Mouse (Mus musculus) lung, postnatal 0 days (tissue): ENCODE measurements at regions not wholly inside any gene's neighbourhood (a gene's known extent, or its start where the extent isn't known, plus 50 kb on each side); places are given as distances from the start of the nearest gene placed in this dataset.

Source experiments
- ATAC-seq: fragments of 200-750 bp; cut with Nextera tagmentation; 2 replicates; pipeline ENCODE4 v1.8.0; 2017; ENCODE audit warnings: moderate library complexity
- DNase-seq: peaks from one replicate; pipeline ENCODE4 v3.0.0-alpha.2; 2016; ENCODE audit warnings: low spot score
- H3K27ac ChIP-seq: fragments of 300-500 bp; sonication (generic); 2 replicates; pipeline ENCODE4 v1.5.1; 2014; ENCODE audit warnings: antibody characterized with exemption, mild to moderate bottlenecking, low read length, mixed read lengths
- H3K27me3 ChIP-seq: fragments of 300-500 bp; sonication (generic); replicated peaks from 2 replicates; pipeline ENCODE4 v1.6.1; 2014; ENCODE audit warnings: low read length, mixed read lengths; ENCODE audit not compliant: insufficient read depth
- H3K36me3 ChIP-seq: fragments of 300-500 bp; sonication (generic); 2 replicates; pipeline ENCODE4 v1.6.1; 2014; ENCODE audit warnings: low read length, mixed read lengths; ENCODE audit not compliant: insufficient read depth
- H3K4me1 ChIP-seq: fragments of 300-500 bp; sonication (generic); 2 replicates; pipeline ENCODE4 v1.6.1; 2014; ENCODE audit warnings: antibody characterized with exemption, low read depth, low read length, mixed read lengths; ENCODE audit not compliant: insufficient read depth
- H3K4me2 ChIP-seq: fragments of 300-500 bp; sonication (generic); replicated peaks from 2 replicates; pipeline ENCODE4 v1.6.1; 2014; ENCODE audit warnings: low read depth, mild to moderate bottlenecking, low read length, moderate library complexity, mixed read lengths
- H3K4me3 ChIP-seq: fragments of 300-500 bp; sonication (generic); 2 replicates; pipeline ENCODE4 v1.5.1; 2014; ENCODE audit warnings: low read depth, low read length
- H3K9ac ChIP-seq: fragments of 300-500 bp; sonication (generic); replicated peaks from 2 replicates; pipeline ENCODE4 v1.6.1; 2014; ENCODE audit warnings: low read depth, mild to moderate bottlenecking
- H3K9me3 ChIP-seq: fragments of 300-500 bp; sonication (generic); 2 replicates; pipeline ENCODE4 v1.6.1; 2016; ENCODE audit warnings: low read length, mixed read lengths
- CTCF ChIP-seq: IDR thresholded peaks from 2 replicates; pipeline ENCODE4 v1.5.1; 2016; ENCODE audit warnings: antibody characterized with exemption, mild to moderate bottlenecking
- EP300 ChIP-seq: IDR thresholded peaks from 2 replicates; pipeline ENCODE4 v1.6.1; 2016; ENCODE audit warnings: antibody characterized with exemption, mild to moderate bottlenecking, control low read depth
- WGBS: fragments of 180-500 bp; shearing (Covaris S2); extraction: QIAGEN DNeasy Blood & Tissue Kit; methylation state at CpG from one replicate; pipeline ENCODE4 v1.1.7; 2014; 5-methylcytosine and 5-hydroxymethylcytosine counted together

DNA sequence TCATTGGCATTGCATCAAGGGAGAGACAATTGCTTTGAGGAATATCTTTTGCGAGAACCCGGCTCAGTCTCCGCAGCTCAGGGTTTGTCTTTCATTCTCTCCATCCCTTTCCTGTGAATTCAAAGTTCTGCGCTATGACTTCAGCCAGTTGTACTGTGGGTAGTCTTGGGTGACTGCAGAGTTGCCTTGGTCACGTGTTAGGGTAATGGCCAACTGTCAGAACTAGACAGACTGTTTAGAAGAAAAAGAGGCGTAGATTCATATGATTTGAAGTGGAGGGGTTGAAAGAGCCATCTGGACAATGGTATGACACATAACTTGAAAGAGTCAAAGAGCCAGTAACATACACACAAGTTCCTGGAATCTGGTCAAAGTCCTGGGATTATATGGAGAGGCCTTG, 226.5 kb upstream of the Nr2f2 start:
- Histone ChIP-seq H3K4me2 (no peak overlapping the region), H3K27ac (no peak overlapping the region), H3K36me3 (no peaks in the 10 kb centered on the region), H3K9ac (no peak overlapping the region), H3K9me3 (no peaks in the 10 kb centered on the region), H3K4me1 (no peaks in the 10 kb centered on the region), H3K27me3 (no peaks in the 10 kb centered on the region), H3K4me3 (no peak overlapping the region)
- DNase-seq, result no peak
- no peak for TF ChIP-seq CTCF
- TF ChIP-seq EP300, result no peak
- WGBS, result 75% methylated on average over 6 of the region's 6 CpGs
- peak; percentile 19 for ATAC-seq

DNA sequence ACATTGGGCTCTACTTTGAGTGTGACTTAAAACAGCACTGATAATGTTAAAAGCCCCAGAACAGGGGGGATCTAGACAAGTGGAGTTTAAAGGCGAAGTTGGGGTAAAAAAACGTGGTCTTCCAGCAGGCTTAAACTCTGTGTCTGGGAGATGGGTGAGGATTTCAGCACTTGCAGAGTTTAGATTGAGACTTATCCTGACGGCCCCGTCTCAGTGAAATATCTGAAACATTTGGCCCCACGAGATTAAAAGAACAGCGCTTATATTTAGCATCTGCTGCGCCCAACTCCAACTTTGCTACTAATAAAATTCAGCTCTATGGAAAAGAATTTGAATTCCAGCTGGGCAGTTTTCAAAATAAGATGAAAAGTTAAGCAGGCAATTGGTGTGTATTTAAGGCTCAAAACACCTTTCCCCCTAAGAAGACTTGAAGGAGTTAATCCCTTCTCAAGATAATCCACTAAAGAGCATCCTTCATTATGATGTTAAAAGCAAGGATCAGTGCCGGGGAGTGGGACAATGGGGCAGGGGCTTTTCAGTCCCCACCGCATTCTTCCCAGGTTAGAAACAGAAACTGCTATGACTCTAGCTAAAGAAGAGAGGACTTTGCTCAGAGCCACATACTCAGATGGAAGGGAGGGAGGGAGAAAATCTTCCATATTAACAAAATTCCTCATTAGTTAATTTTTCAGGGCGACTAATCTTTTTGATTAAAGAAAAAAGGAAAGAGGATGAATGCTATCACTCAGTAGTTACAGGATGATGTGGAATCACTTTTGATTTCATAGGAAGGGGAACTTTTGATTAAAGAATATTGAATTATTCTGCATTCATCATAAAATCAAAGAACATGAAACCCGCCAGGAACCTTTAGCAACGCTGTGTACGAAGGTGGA, 225.1 kb upstream of the Nr2f2 start:
- Histone ChIP-seq H3K4me2 (no peak overlapping the region), H3K9ac (no peak overlapping the region), H3K27me3 (no peaks in the 10 kb centered on the region), H3K4me1 (no peaks in the 10 kb centered on the region), H3K27ac (no peak overlapping the region), H3K9me3 (no peaks in the 10 kb centered on the region), H3K4me3 (no peak overlapping the region), H3K36me3 (no peaks in the 10 kb centered on the region)
- WGBS, result 56% methylated on average over 13 of the region's 13 CpGs
- ATAC-seq (no peak), DNase-seq (no peak)
- no peak for TF ChIP-seq EP300

DNA sequence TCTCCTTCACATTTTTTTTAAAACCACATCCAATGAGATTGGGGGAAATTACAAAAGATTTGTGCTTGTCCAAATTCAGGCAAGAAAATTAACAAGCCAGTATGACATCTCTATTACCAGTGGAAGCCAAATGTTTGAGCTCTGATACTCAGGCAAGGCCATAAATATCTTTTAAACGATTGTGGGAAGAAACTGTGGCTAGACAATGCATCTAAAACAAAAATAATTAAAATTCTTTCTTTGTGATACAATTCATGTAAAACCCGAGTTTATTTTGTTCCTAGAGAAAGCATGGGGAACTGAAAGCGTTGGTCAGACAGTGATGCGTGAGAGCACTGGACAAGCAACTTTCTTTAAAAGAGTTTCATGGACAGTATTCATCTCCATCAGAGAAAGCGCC, 223.2 kb upstream of the Nr2f2 start:
- Histone ChIP-seq H3K9me3 (no peaks in the 10 kb centered on the region), H3K27ac (no peak overlapping the region), H3K4me1 (no peaks in the 10 kb centered on the region), H3K36me3 (no peaks in the 10 kb centered on the region), H3K27me3 (no peaks in the 10 kb centered on the region), H3K4me2 (no peak overlapping the region), H3K9ac (no peak overlapping the region), H3K4me3 (no peak overlapping the region)
- DNase-seq, result no peak
- WGBS, result 57% methylated on average over 5 of the region's 5 CpGs
- no peak for ATAC-seq
- TF ChIP-seq CTCF (no peak), EP300 (no peak)

DNA sequence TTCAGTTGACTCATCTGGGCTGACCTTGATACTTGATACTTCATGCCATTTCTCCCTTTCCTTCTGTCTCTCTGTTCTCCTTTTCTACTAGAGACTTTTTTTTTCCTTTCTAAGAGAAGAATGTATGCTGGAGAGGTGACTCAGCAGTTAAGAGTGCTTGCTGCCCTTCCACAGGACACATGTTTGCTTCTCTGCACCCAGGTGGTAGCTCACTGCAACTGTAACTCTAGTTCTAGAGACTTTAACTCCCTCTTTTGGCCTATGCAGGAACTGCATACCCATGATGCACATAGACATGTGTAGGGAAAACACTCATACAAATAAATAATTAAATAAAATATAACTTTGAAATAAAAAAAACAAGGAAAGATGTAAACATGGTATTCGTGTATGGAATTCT, 221.5 kb upstream of the Nr2f2 start:
- H3K9ac ChIP-seq, result no peak overlapping the region
- no peaks in the 10 kb centered on the region for H3K36me3 ChIP-seq
- peak; percentile 37 for TF ChIP-seq CTCF
- no peak for TF ChIP-seq EP300
- DNase-seq, result no peak
- no peak for ATAC-seq
- no peaks in the 10 kb centered on the region for H3K27me3 ChIP-seq
- H3K4me2 ChIP-seq, result no peak overlapping the region
- H3K9me3 ChIP-seq, result no peaks in the 10 kb centered on the region
- no peak overlapping the region for H3K4me3 ChIP-seq
- H3K27ac ChIP-seq, result no peak overlapping the region
- no peaks in the 10 kb centered on the region for H3K4me1 ChIP-seq
- WGBS, result 81% methylated on average over 1 of the region's 1 CpGs

DNA sequence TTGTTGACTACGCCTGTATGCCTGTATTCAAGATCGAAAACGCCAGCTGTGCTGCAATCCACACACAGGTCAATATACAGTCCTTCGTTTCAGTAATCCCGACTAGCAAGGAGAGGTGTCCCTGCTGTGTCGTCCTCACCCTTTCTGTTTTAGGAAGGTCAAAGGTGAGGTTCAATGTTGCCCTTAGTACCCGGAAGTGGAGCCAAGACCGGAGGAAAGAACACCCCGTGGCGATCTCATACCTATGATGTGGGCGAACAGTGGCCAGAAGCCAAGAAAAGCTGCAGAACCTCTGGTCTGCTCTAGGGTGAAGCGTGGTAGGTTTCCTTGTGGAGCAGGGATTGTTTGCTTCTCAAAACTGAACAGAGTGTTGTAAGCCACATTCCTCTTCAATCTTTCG, 217.9 kb upstream of the Nr2f2 start:
- no peak overlapping the region for H3K9ac ChIP-seq
- TF ChIP-seq CTCF, result no peak
- no peak for TF ChIP-seq EP300
- 59% methylated on average over 13 of the region's 13 CpGs for WGBS
- ATAC-seq (no peak), DNase-seq (no peak)
- H3K27ac ChIP-seq, result no peak overlapping the region
- H3K27me3 ChIP-seq, result no peaks in the 10 kb centered on the region
- H3K36me3 ChIP-seq, result no peaks in the 10 kb centered on the region
- H3K4me3 ChIP-seq, result no peak overlapping the region
- H3K9me3 ChIP-seq, result no peaks in the 10 kb centered on the region
- no peak overlapping the region for H3K4me2 ChIP-seq
- H3K4me1 ChIP-seq, result no peaks in the 10 kb centered on the region

DNA sequence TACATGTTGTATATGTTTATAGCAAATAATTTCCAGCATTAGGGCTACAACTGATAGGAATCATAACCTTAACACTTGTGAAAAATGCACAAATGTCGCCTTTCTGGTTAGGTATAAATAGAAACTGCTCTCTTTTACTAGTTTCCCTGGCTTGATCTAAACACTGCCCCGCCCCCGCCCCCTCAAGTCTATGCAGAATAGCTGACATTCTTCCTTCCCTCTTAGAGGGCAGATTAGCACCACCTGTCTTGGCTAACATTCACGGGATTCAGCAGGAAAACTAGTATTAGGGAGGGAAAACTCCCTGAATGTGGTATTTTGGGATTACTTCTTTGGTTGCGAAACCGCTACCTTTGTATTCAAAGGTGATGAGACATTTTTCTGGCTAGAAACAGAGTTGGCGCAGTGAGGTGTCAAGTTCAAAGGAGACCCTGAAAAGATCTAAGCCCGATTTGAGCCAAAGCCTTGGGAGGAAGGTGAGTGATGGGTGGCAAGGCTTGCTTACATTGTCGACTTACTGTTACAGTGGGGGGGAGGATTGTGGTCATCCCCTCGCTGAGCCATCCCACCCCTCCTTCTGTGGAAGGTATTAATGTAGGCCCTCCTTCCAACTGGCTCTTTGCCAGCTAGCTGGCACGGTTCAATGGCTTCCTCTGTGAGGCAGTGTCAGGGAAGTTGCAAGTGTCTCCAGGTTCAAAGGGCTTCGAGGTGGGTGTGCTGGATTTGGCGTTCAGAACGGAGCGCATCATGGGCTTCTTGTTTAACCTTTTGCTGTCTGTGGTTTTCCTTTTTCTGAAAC, 209.8 kb upstream of the Nr2f2 start:
- Histone ChIP-seq H3K27me3 (no peaks in the 10 kb centered on the region), H3K4me3 (no peak overlapping the region), H3K9me3 (no peaks in the 10 kb centered on the region), H3K9ac (no peak overlapping the region), H3K36me3 (no peaks in the 10 kb centered on the region), H3K27ac (peak overlapping the region; percentile 4; the same call in 1 of the 2 replicates), H3K4me1 (peaks cover 3% of the 10 kb centered on the region; the same call in 1 of the 2 replicates), H3K4me2 (no peak overlapping the region)
- no peak for TF ChIP-seq CTCF
- no peak for TF ChIP-seq EP300
- DNase-seq, result peak; percentile 51
- peak; percentile 78 for ATAC-seq
- WGBS, result 30% methylated on average over 15 of the region's 15 CpGs
